Mouse (Mus musculus) kidney, postnatal 0 days (tissue): ENCODE results near the gene Tox4. TPM values are rescaled to one million over a fixed set of nuclear protein-coding genes. Genes with fewer than 3 reads are reported as not detected.
"Not testable (repeated sequence)": the region's sequence is repeated elsewhere in the genome, so short reads cannot be mapped to it uniquely, and the experiment has no call there.

Experiments used
- ATAC-seq: fragments of 200-750 bp; cut with Nextera tagmentation; replicated peaks from 2 replicates; pipeline ENCODE4 v1.8.0; 2017; ENCODE audit warnings: low read depth, moderate number of reproducible peaks, moderate TSS enrichment, moderate library complexity; ENCODE audit not compliant: low FRiP score
- DNase-seq: peaks from one replicate; pipeline ENCODE4 v3.0.0-alpha.2; 2016; ENCODE audit warnings: low spot score
- H3K27ac ChIP-seq: fragments of 300-500 bp; sonication (generic); 2 replicates; pipeline ENCODE4 v1.5.1; 2014; ENCODE audit warnings: mild to moderate bottlenecking
- H3K27me3 ChIP-seq: fragments of 300-500 bp; sonication (generic); 2 replicates; pipeline ENCODE4 v1.6.1; 2014; ENCODE audit warnings: low read length, mixed read lengths; ENCODE audit not compliant: insufficient read depth
- H3K36me3 ChIP-seq: fragments of 300-500 bp; sonication (generic); 2 replicates; pipeline ENCODE4 v1.6.1; 2014; ENCODE audit warnings: low read length, mixed read lengths; ENCODE audit not compliant: insufficient read depth
- H3K4me1 ChIP-seq: fragments of 300-500 bp; sonication (generic); replicated peaks from 2 replicates; pipeline ENCODE4 v1.6.1; 2014; ENCODE audit warnings: antibody characterized with exemption, low read length, mixed read lengths; ENCODE audit not compliant: insufficient read depth
- H3K4me2 ChIP-seq: fragments of 300-500 bp; sonication (generic); 2 replicates; pipeline ENCODE4 v1.6.1; 2014; ENCODE audit warnings: mild to moderate bottlenecking, low read length, moderate library complexity, mixed read lengths
- H3K4me3 ChIP-seq: fragments of 300-500 bp; sonication (generic); replicated peaks from 2 replicates; pipeline ENCODE4 v1.5.1; 2014; ENCODE audit warnings: low read depth, low read length
- H3K9ac ChIP-seq: fragments of 300-500 bp; sonication (generic); 2 replicates; pipeline ENCODE4 v1.6.1; 2014; ENCODE audit warnings: low read depth, low read length
- H3K9me3 ChIP-seq: fragments of 300-500 bp; sonication (generic); replicated peaks from 2 replicates; pipeline ENCODE4 v1.6.1; 2016; ENCODE audit warnings: low read length, inconsistent platforms, mixed read lengths
- CTCF ChIP-seq: IDR thresholded peaks from 2 replicates; pipeline ENCODE4 v1.5.1; 2016; ENCODE audit warnings: antibody characterized with exemption, low read depth, mild to moderate bottlenecking, moderate library complexity
- WGBS: fragments of 180-500 bp; shearing (Covaris S2); extraction: QIAGEN DNeasy Blood & Tissue Kit; methylation state at CpG from one replicate; pipeline ENCODE4 v1.1.7; 2014; 5-methylcytosine and 5-hydroxymethylcytosine counted together
- polyA plus RNA-seq: library from polyadenylated mRNA; unstranded; fragments of >200 nt; fragmentation: Nextera tagmentation; extraction: Ambion mirVana; gene quantifications from 2 replicates; pipeline ENCODE4 v1.2.1, GENCODE M21; 2015

The Tox4 gene
- polyA plus RNA-seq, 1 experiment from 2014 or later = 30.8 TPM

DNA sequence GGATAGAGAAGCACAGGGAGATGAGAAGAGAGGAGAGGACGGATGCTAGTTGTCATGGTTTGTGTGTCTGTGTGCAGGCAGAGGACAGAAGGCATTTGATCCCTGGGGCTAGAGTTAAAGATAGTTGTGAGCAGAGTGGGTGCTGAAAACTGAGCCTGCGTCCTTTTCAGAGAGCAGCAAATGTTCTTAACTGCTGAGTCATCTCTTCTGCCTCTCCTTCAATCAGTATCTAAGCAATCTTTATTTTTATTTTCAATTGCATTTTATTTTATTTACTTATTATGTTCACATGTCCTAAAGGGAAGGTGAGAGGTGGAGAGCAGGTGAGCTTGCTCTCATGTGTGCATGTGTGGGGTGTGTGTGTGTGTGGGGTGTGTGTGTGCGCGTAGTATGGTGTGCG is 4.7 kb downstream of the Tox4 start:
- no peaks in the 10 kb centered on the region for H3K9me3 ChIP-seq
- no peaks in the 10 kb centered on the region for H3K27me3 ChIP-seq
- TF ChIP-seq CTCF = no peak
- H3K36me3 ChIP-seq = peaks cover 27% of the 10 kb centered on the region
- no peak overlapping the region for H3K4me2 ChIP-seq
- no peak overlapping the region for H3K27ac ChIP-seq
- ATAC-seq (no peak), DNase-seq (no peak)
- H3K4me1 ChIP-seq = peaks cover 6% of the 10 kb centered on the region; the same call in 1 of the 2 replicates
- 97% methylated on average over 5 of the region's 5 CpGs for WGBS
- H3K9ac ChIP-seq = no peak overlapping the region
- H3K4me3 ChIP-seq = no peak overlapping the region

DNA sequence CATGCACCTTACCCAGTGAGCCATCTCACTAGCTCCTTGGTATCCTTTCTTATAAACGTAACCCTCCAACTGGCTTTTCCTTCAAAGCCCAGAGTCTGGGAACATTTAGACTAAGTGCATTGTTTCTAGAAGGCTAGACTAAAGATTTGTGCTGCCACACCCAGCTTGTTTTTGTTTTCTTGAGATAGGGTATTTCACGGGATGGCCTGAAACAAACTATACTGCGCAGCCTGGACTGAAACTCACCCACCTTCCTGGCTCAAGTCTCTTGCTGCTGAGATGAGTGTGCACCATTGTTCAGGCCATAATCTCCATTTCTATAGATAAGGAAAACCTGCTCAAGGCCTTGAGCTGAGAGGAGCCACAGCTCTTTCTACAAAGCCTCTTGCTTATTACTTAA is 5.2 kb downstream of the Tox4 start:
- no peaks in the 10 kb centered on the region for H3K27me3 ChIP-seq
- no peak overlapping the region for H3K4me2 ChIP-seq
- H3K36me3 ChIP-seq = peaks cover 29% of the 10 kb centered on the region
- H3K9ac ChIP-seq = no peak overlapping the region
- 85% methylated on average over 3 of the region's 3 CpGs for WGBS
- no peak overlapping the region for H3K4me3 ChIP-seq
- no peak for TF ChIP-seq CTCF
- ATAC-seq = no peak
- H3K27ac ChIP-seq = no peak overlapping the region
- no peak for DNase-seq
- H3K9me3 ChIP-seq = no peaks in the 10 kb centered on the region
- peaks cover 6% of the 10 kb centered on the region; the same call in 1 of the 2 replicates for H3K4me1 ChIP-seq

DNA sequence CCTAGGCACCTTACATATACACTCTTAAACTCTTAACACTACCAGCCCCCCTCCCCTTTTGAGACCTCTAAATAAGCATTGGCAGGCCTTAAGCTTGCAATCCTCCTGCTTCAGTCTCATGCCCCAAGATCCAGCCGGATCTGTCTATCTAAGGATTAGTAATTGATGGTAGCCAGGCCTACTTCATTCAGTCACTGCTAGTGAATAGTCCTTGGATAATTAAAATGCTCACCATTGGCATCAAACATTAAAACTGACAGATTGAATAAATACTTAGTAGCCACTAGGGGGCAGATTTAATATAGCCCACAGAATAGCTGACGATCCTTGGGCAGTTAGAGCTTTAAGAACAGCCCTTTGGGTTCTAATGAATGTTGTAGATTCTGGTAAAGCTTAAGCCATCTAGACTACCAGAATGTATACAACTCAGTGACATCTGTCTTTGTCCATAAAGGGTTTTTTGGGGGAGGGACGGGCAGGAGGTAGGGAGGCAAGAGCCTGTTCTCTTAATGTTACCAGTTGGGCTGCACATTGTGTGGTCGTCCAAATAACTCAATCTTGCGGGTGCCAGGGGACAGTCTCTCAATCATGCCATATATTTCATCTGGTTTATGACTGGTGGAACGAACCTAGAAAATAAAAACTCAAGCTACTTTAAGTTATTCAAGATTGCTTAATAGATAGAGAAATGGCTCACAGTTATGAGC is 16.8 kb downstream of the Tox4 start:
- WGBS = 67% methylated on average over 6 of the region's 6 CpGs

DNA sequence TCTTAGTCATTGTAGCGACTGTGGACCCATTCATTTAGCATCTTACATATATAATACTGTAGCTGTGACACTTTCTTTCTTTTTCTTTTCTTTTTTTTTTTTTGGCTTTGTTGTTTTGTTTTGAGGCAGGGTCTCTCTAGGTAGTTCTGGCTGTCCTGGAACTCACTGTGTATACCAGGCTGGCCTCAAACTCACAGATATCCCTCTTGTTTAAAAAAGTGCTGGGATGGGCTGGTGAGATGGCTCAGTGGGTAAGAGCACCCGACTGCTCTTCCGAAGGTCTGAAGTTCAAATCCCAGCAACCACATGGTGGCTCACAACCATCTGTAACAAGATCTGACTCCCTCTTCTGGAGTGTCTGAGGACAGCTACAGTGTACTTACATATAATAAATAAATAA is 24.6 kb downstream of the Tox4 start:
- H3K9ac ChIP-seq, H3K4me2 ChIP-seq, ATAC-seq, H3K27ac ChIP-seq, DNase-seq, H3K4me3 ChIP-seq, H3K4me1 ChIP-seq, H3K9me3 ChIP-seq, H3K27me3 ChIP-seq: not testable (repeated sequence)
- 89% methylated on average over 3 of the region's 3 CpGs for WGBS
- TF ChIP-seq CTCF = 0 out of 2 replicates have a peak, but pooled peaks have one; percentile 3
- H3K36me3 ChIP-seq = peaks cover 13% of the 10 kb centered on the region

More for the DNA sequence above, 16.8 kb downstream of the Tox4 start:
- H3K27ac ChIP-seq = no peak overlapping the region
- H3K36me3 ChIP-seq = peaks cover 56% of the 10 kb centered on the region
- no peaks in the 10 kb centered on the region for H3K4me1 ChIP-seq
- no peak overlapping the region for H3K9ac ChIP-seq
- H3K27me3 ChIP-seq = no peaks in the 10 kb centered on the region
- no peak overlapping the region for H3K4me3 ChIP-seq
- peak; percentile 47 for ATAC-seq
- peak; percentile 92 for DNase-seq
- peak; percentile 77 for TF ChIP-seq CTCF
- H3K9me3 ChIP-seq = no peaks in the 10 kb centered on the region
- H3K4me2 ChIP-seq = no peak overlapping the region

DNA sequence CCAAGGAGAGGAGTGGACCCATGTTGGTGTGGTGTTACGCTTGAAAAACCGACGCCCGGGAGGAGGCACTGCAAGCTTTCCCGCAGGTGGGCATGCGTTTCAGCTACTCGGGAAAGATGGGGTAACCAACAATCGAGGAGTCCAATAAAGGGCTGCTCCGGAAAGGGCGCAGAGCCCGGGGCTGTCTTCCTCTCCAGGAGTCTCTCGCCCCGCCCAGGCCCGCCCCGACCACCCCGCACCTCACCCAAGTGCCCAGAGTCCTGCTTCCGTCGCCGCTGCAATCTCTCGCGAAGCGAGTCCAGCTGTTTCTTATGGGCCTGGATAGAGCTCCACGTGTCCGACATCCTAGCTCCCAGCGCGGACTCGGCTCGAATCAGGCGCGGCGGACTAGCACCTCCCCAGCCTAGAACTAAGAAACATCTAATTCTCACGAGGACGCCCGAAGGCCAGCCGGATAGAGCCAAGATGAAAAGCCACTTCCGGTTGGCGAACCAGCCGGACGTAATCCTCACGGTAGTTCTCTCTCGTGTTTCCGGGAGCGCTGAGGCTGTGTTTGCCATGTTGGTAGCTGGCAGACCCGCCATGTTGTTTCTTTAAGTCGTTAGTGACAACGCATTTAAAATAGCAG is 25.8 kb downstream of the Tox4 start, which contains the start of gene Mettl3:
Mettl3 (minus strand) TSS at position 485 of the 628 bp plus-strand sequence.
- H3K36me3 ChIP-seq = peaks cover 3% of the 10 kb centered on the region; the same call in 1 of the 2 replicates
- DNase-seq (peak; percentile 98), ATAC-seq (peak; percentile 97)
- peak within 1 kb of the TSS; percentile 92 for H3K27ac ChIP-seq
- H3K4me2 ChIP-seq = peak within 1 kb of the TSS; percentile 74
- no peaks in the 10 kb centered on the region for H3K27me3 ChIP-seq
- H3K9me3 ChIP-seq = no peaks in the 10 kb centered on the region
- under 1% methylated on average over 46 of the region's 46 CpGs for WGBS
- peak within 1 kb of the TSS; percentile 65 for H3K9ac ChIP-seq
- TF ChIP-seq CTCF = peak; percentile 28; the same call in 1 of the 2 replicates
- peak within 1 kb of the TSS; percentile 68 for H3K4me3 ChIP-seq
- peaks cover 3% of the 10 kb centered on the region; the same call in 1 of the 2 replicates for H3K4me1 ChIP-seq

DNA sequence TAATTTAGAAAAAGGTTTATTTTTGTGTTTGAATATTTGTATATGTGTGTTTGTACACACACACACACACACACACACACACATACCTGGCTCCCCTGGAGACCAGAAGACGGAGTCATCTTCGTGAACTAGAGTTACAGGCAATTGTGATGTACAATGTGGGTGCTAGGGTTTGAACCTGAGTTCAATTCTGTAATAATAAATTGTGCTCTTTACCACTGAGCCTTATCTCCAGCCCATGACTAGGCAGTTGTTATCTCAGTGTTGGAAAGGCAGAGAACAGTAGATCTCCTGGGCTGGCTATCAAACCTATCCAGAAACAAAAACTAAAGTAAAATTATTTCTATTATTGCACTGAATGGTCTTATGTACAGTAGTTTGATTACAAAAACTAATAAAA is 27.2 kb downstream of the Tox4 start:
- peaks cover 3% of the 10 kb centered on the region; the same call in 1 of the 2 replicates for H3K4me1 ChIP-seq
- no peaks in the 10 kb centered on the region for H3K36me3 ChIP-seq
- H3K9ac ChIP-seq = no peak overlapping the region
- DNase-seq (no peak), ATAC-seq (no peak)
- no peak overlapping the region for H3K4me2 ChIP-seq
- 93% methylated on average over 2 of the region's 2 CpGs for WGBS
- no peaks in the 10 kb centered on the region for H3K9me3 ChIP-seq
- no peaks in the 10 kb centered on the region for H3K27me3 ChIP-seq
- H3K27ac ChIP-seq = no peak overlapping the region
- TF ChIP-seq CTCF = no peak
- no peak overlapping the region for H3K4me3 ChIP-seq
